8 mouse cellular contexts compared by ENCODE assay signal in genomic region chr7:141099911-141100691, GRCm38 (mm10). TPM values are rescaled to one million over a fixed set of nuclear protein-coding genes. Genes with fewer than 3 reads are reported as not detected.
DNase-seq lines count a peak whose midpoint lies in the region; ATAC-seq and TF ChIP-seq lines count a peak whose summit lies in the region.

Gene Sigirr (minus strand): TSS chr7:141100572.

- ATAC-seq in forebrain, embryonic 13.5 days, result no peak
- peak; percentile 81 for ATAC-seq in intestine, postnatal 0 days
- ATAC-seq in liver, embryonic 16.5 days (ENCODE audit: low read depth), result 0 out of 2 replicates have a peak, but pooled peaks have one; percentile 17
- no peak for ATAC-seq in neural tube, embryonic 12.5 days (ENCODE audit: low FRiP score, low read depth)

- peak within 1 kb of the TSS; percentile 90 for H3K4me3 ChIP-seq in ES-Bruce4 (ENCODE audit: low read depth, low read length)
- peak within 1 kb of the TSS; percentile 38 for H3K4me3 ChIP-seq in forebrain, embryonic 13.5 days
- peak within 1 kb of the TSS; percentile 50 for H3K4me3 ChIP-seq in intestine, postnatal 0 days (ENCODE audit: low read depth, low read length)
- peak within 1 kb of the TSS; percentile 58 for H3K4me3 ChIP-seq in liver, embryonic 16.5 days (ENCODE audit: low read depth, low read length)
- peak within 1 kb of the TSS; percentile 29 for H3K4me3 ChIP-seq in neural tube, embryonic 12.5 days

- no peaks in the 10 kb centered on the region for H3K27me3 ChIP-seq in ES-Bruce4 (ENCODE audit: control insufficient read depth, insufficient read depth, low read length, poor library complexity, severe bottlenecking)
- H3K27me3 ChIP-seq in forebrain, embryonic 13.5 days, result peaks cover 58% of the 10 kb centered on the region
- no peaks in the 10 kb centered on the region for H3K27me3 ChIP-seq in intestine, postnatal 0 days (replicated peaks; ENCODE audit: control insufficient read depth, insufficient read depth, low read length)
- H3K27me3 ChIP-seq in liver, embryonic 16.5 days (ENCODE audit: control insufficient read depth, insufficient read depth, low read depth, low read length), result peaks cover 22% of the 10 kb centered on the region
- peaks cover 46% of the 10 kb centered on the region for H3K27me3 ChIP-seq in neural tube, embryonic 12.5 days (replicated peaks)

- TF ChIP-seq POLR2A in ES-Bruce4 (IDR thresholded peaks at IDR 0.05; ENCODE audit: insufficient read depth, low read length), result peak; percentile 54

- TF ChIP-seq CTCF in ES-Bruce4 (IDR thresholded peaks at IDR 0.05; ENCODE audit: low read depth, low read length), result no peak
- TF ChIP-seq CTCF in intestine, postnatal 0 days (IDR thresholded peaks at IDR 0.05; ENCODE audit: low read depth), result no peak

- peak within 1 kb of the TSS; percentile 64 for H3K4me2 ChIP-seq in forebrain, embryonic 13.5 days
- H3K4me2 ChIP-seq in intestine, postnatal 0 days (replicated peaks; ENCODE audit: low read depth), result peak within 1 kb of the TSS; percentile 89
- peak within 1 kb of the TSS; percentile 86 for H3K4me2 ChIP-seq in liver, embryonic 16.5 days (ENCODE audit: low read depth, low read length)
- peak within 1 kb of the TSS; percentile 69 for H3K4me2 ChIP-seq in neural tube, embryonic 12.5 days (replicated peaks)

- H3K36me3 ChIP-seq in ES-Bruce4 (ENCODE audit: control insufficient read depth, insufficient read depth, low read length, poor library complexity, severe bottlenecking), result no peaks in the 10 kb centered on the region
- no peaks in the 10 kb centered on the region for H3K36me3 ChIP-seq in forebrain, embryonic 13.5 days (ENCODE audit: poor library complexity, severe bottlenecking)
- peaks cover 20% of the 10 kb centered on the region; the same call in 1 of the 2 replicates for H3K36me3 ChIP-seq in intestine, postnatal 0 days (ENCODE audit: control insufficient read depth, insufficient read depth)
- H3K36me3 ChIP-seq in liver, embryonic 16.5 days (ENCODE audit: control insufficient read depth, insufficient read depth), result no peaks in the 10 kb centered on the region
- H3K36me3 ChIP-seq in neural tube, embryonic 12.5 days, result no peaks in the 10 kb centered on the region

- H3K9me3 ChIP-seq in ES-Bruce4 (replicated peaks; ENCODE audit: control insufficient read depth, insufficient read depth, low read length, poor library complexity, severe bottlenecking), result no peaks in the 10 kb centered on the region
- no peaks in the 10 kb centered on the region; the same call in 1 of the 2 replicates for H3K9me3 ChIP-seq in forebrain, embryonic 13.5 days (replicated peaks)
- H3K9me3 ChIP-seq in intestine, postnatal 0 days (ENCODE audit: control insufficient read depth), result no peaks in the 10 kb centered on the region
- H3K9me3 ChIP-seq in liver, embryonic 16.5 days (replicated peaks; ENCODE audit: control insufficient read depth, low read length), result no peaks in the 10 kb centered on the region
- H3K9me3 ChIP-seq in neural tube, embryonic 12.5 days, result no peaks in the 10 kb centered on the region

- TF ChIP-seq EP300 in ES-Bruce4 (IDR thresholded peaks at IDR 0.05; ENCODE audit: insufficient read depth, low read depth, low read length), result 0 out of 2 replicates have a peak, but pooled peaks have one; percentile 34

- peak within 1 kb of the TSS; percentile 51 for H3K9ac ChIP-seq in ES-Bruce4 (ENCODE audit: low read depth, poor library complexity, severe bottlenecking)
- peak within 1 kb of the TSS; percentile 50; the same call in 1 of the 2 replicates for H3K9ac ChIP-seq in forebrain, embryonic 13.5 days
- peak within 1 kb of the TSS; percentile 64 for H3K9ac ChIP-seq in intestine, postnatal 0 days (ENCODE audit: low read depth, low read length)
- H3K9ac ChIP-seq in liver, embryonic 16.5 days (ENCODE audit: low read depth, low read length), result peak within 1 kb of the TSS; percentile 55
- no peak within 1 kb of the TSS for H3K9ac ChIP-seq in neural tube, embryonic 12.5 days

- H3K27ac ChIP-seq in ES-Bruce4 (ENCODE audit: insufficient read depth, low read length), result peak within 1 kb of the TSS; percentile 69
- no peak within 1 kb of the TSS for H3K27ac ChIP-seq in forebrain, embryonic 13.5 days
- H3K27ac ChIP-seq in intestine, postnatal 0 days (ENCODE audit: low read depth, low read length), result peak within 1 kb of the TSS; percentile 93
- H3K27ac ChIP-seq in liver, embryonic 16.5 days (ENCODE audit: low read length), result peak within 1 kb of the TSS; percentile 30; the same call in 1 of the 2 replicates
- no peak within 1 kb of the TSS for H3K27ac ChIP-seq in neural tube, embryonic 12.5 days

- peaks cover 4% of the 10 kb centered on the region for H3K4me1 ChIP-seq in ES-Bruce4 (ENCODE audit: control insufficient read depth, insufficient read depth, low read length)
- peaks cover 12% of the 10 kb centered on the region; the same call in 1 of the 2 replicates for H3K4me1 ChIP-seq in forebrain, embryonic 13.5 days
- H3K4me1 ChIP-seq in intestine, postnatal 0 days (replicated peaks; ENCODE audit: control insufficient read depth, insufficient read depth, low read length), result no peaks in the 10 kb centered on the region; the same call in 1 of the 2 replicates
- peaks cover 49% of the 10 kb centered on the region for H3K4me1 ChIP-seq in liver, embryonic 16.5 days (ENCODE audit: control insufficient read depth, low read depth, low read length)
- H3K4me1 ChIP-seq in neural tube, embryonic 12.5 days, result peaks cover 10% of the 10 kb centered on the region

- peak; percentile 44 to 56 for DNase-seq in cerebellum, adult 18-20 months
- DNase-seq in cerebellum, postnatal 4 days (ENCODE audit: low spot score in 2 of 2), result no peak
- peak; percentile 84 for DNase-seq in thymus, postnatal 4 days

- WGBS in forebrain, embryonic 13.5 days, result under 1% methylated on average over 56 of the region's 56 CpGs
- 1% methylated on average over 55 of the region's 56 CpGs for WGBS in intestine, postnatal 0 days
- 2% methylated on average over 56 of the region's 56 CpGs for WGBS in liver, embryonic 16.5 days (ENCODE audit: insufficient replicate concordance)
- WGBS in neural tube, embryonic 12.5 days, result 2% methylated on average over 56 of the region's 56 CpGs

RNA-seq across cellular contexts. Expression of gene Sigirr, which starts in this region (rescaled TPM):
- 15.4 and 23.2 TPM in 2 replicates for polyA plus RNA-seq in ES-Bruce4 (2011; ENCODE audit: insufficient read depth, insufficient read length, low read depth, missing spikeins)
- polyA plus RNA-seq in forebrain, embryonic 13.5 days (2015; fragmentation: Nextera tagmentation; extraction: Ambion mirVana), result 1.5 and 1.7 TPM in 2 replicates
- 42.1 and 43.2 TPM in 2 replicates for polyA plus RNA-seq in intestine, postnatal 0 days (2015; fragmentation: Nextera tagmentation; extraction: Ambion mirVana)
- 27.2 and 28.1 TPM in 2 replicates for polyA plus RNA-seq in liver, embryonic 16.5 days (2015; fragmentation: Nextera tagmentation; extraction: Ambion mirVana)
- polyA plus RNA-seq in neural tube, embryonic 12.5 days (2016; fragmentation: Nextera tagmentation; extraction: Ambion mirVana), result 1.6 and 2.3 TPM in 2 replicates

Comparison
In these comparisons a context has a peak if more than half of its experiments do, and no peak if none do; other contexts are left out.
1. DNase-seq: peak in cerebellum, adult 18-20 months (2 of 2) and thymus, postnatal 4 days (single experiment); none in cerebellum, postnatal 4 days (0 of 2).
2. H3K27ac ChIP-seq: peak in ES-Bruce4 (single experiment), intestine, postnatal 0 days (single experiment) and liver, embryonic 16.5 days (single experiment); none in forebrain, embryonic 13.5 days (single experiment) and neural tube, embryonic 12.5 days (single experiment).
3. H3K4me3 ChIP-seq: peak in every context shown above with its lines; median percentile 90 in ES-Bruce4; 58 in liver, embryonic 16.5 days; 50 in intestine, postnatal 0 days; 38 in forebrain, embryonic 13.5 days; 29 in neural tube, embryonic 12.5 days.
4. ATAC-seq: peak in intestine, postnatal 0 days (single experiment) and liver, embryonic 16.5 days (single experiment); none in forebrain, embryonic 13.5 days (single experiment) and neural tube, embryonic 12.5 days (single experiment).
5. Peak in every context shown above with its lines, with median percentiles within 50 percentile points of each other: H3K4me2 ChIP-seq.